Mouse (Mus musculus) myocyte (in vitro differentiated cells): ENCODE data around the gene Tas1r1.

Experiments
- POLR2A ChIP-seq: IDR thresholded peaks from one replicate; pipeline ENCODE4 v1.6.1; 2011; ENCODE audit warnings: low read depth, mild to moderate bottlenecking, control low read depth, moderate library complexity; ENCODE audit not compliant: insufficient read length
- USF1 ChIP-seq: IDR thresholded peaks from one replicate; pipeline ENCODE4 v1.6.1; 2011; ENCODE audit warnings: low read depth, mild to moderate bottlenecking, control low read depth, moderate library complexity

DNA sequence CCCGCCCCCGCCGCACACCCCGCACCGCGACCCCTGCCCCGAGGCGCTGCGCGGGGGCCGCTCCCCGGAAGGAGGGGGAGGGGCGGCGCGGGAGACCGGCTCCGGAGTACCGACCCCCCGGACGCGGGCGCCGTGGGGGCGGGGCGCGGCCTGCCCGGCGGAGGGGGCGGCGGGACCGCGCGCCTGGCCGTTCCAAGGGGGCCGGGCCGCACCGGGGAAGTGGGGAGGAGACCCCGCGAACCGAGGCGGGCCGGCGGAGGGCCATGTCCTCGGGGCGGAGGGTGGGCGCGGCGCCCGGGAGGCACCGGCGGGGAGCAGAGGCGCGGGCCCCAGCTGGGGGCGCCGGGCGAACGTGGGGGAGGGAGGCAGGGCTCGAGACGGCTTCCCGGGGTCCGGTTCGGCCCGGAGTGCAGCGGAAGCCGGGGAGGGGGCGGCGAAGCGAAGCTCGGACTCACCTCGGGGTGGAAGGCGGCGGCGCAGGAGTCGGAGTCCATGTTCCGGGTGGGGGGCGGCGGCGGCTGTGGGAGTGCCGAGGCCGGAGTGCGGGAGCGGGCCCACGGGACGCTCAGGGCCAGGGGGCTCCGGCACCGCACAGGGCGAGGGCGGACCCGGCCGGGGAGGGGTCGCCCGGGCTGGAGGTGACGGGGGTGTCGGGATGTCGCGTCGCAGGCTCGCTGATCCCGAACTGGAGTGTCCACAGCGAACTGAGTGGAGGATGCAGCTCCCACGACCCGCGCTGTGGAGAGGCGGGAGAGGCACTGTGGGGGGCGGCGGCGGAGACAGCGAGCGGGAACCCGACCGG is 42.8 kb downstream of the Tas1r1 start:
- TF ChIP-seq POLR2A (peak; percentile 75), USF1 (no peak)
